Mouse (Mus musculus) neural tube, embryonic 14.5 days (tissue): ENCODE results near the gene Eva1b. TPM values are rescaled to one million over a fixed set of nuclear protein-coding genes. Genes with fewer than 3 reads are reported as not detected.
"Not testable (repeated sequence)": the region's sequence is repeated elsewhere in the genome, so short reads cannot be mapped to it uniquely, and the experiment has no call there.

ENCODE experiments used
- ATAC-seq: fragments of 200-750 bp; cut with Nextera tagmentation; 2 replicates; pipeline ENCODE4 v1.8.0; 2017; ENCODE audit warnings: low read depth, mild to moderate bottlenecking, moderate TSS enrichment, moderate library complexity
- H3K27ac ChIP-seq: fragments of 300-500 bp; sonication (generic); 2 replicates; pipeline ENCODE4 v1.5.1; 2014; ENCODE audit warnings: low read depth, mild to moderate bottlenecking, control low read depth, low read length, moderate library complexity, mixed read lengths
- H3K27me3 ChIP-seq: fragments of 300-500 bp; sonication (generic); 2 replicates; pipeline ENCODE4 v1.6.1; 2014; ENCODE audit warnings: low read length; ENCODE audit not compliant: control insufficient read depth, insufficient read depth
- H3K36me3 ChIP-seq: fragments of 300-500 bp; sonication (generic); 2 replicates; pipeline ENCODE4 v1.6.1; 2014; ENCODE audit warnings: low read length, mixed read lengths; ENCODE audit not compliant: control insufficient read depth, insufficient read depth
- H3K4me1 ChIP-seq: fragments of 300-500 bp; sonication (generic); 2 replicates; pipeline ENCODE4 v1.6.1; 2014; ENCODE audit warnings: low read length; ENCODE audit not compliant: control insufficient read depth, insufficient read depth
- H3K4me2 ChIP-seq: fragments of 300-500 bp; sonication (generic); 2 replicates; pipeline ENCODE4 v1.6.1; 2014; ENCODE audit warnings: mild to moderate bottlenecking, low read depth, low read length, control low read depth
- H3K4me3 ChIP-seq: fragments of 300-500 bp; sonication (generic); 2 replicates; pipeline ENCODE4 v1.5.1; 2014; ENCODE audit warnings: low read depth, low read length, control low read depth, mixed read lengths
- H3K9ac ChIP-seq: fragments of 300-500 bp; sonication (generic); replicated peaks from 2 replicates; pipeline ENCODE4 v1.6.1; 2014; ENCODE audit warnings: low read depth, mild to moderate bottlenecking, control low read depth, low read length, mixed read lengths
- H3K9me3 ChIP-seq: fragments of 300-500 bp; sonication (generic); 2 replicates; pipeline ENCODE4 v1.6.1; 2016; ENCODE audit warnings: low read length; ENCODE audit not compliant: control insufficient read depth
- WGBS: fragments of 180-500 bp; shearing (Covaris S2); extraction: QIAGEN DNeasy Blood & Tissue Kit; methylation state at CpG from one replicate; pipeline ENCODE4 v1.1.7; 2014; 5-methylcytosine and 5-hydroxymethylcytosine counted together
- polyA plus RNA-seq: library from polyadenylated mRNA; unstranded; fragments of >200 nt; fragmentation: Nextera tagmentation; extraction: Ambion mirVana; gene quantifications from 2 replicates; pipeline ENCODE4 v1.2.1, GENCODE M21; 2014

Eva1b gene
- polyA plus RNA-seq, 1 experiment from 2014 or later: 5.4 TPM

DNA sequence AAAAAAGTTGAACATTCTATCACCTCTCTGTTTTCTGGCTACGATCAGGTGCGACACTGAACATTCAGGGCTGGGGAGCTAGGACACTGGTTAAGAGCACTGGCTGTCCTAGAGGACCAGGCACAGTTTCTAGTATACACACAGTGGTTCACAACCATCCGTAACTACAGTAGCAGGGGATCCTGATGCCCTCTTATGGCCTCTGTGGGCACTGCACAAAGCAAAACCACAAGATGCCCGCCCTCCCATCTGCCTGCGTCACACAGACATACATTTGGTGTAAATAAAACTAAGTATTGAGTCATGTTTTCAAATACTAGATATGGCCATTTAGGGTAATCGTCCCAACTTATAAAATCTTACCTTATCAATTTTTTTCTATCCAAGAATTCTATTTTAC, 10.0 kb downstream of the Eva1b start:
- H3K27ac ChIP-seq: no peak overlapping the region
- H3K4me1 ChIP-seq: no peaks in the 10 kb centered on the region
- H3K27me3 ChIP-seq: no peaks in the 10 kb centered on the region
- no peak for ATAC-seq
- 93% methylated on average over 6 of the region's 6 CpGs for WGBS
- H3K4me2 ChIP-seq: no peak overlapping the region
- H3K36me3 ChIP-seq: no peaks in the 10 kb centered on the region
- no peak overlapping the region for H3K4me3 ChIP-seq
- no peaks in the 10 kb centered on the region for H3K9me3 ChIP-seq
- no peak overlapping the region for H3K9ac ChIP-seq

DNA sequence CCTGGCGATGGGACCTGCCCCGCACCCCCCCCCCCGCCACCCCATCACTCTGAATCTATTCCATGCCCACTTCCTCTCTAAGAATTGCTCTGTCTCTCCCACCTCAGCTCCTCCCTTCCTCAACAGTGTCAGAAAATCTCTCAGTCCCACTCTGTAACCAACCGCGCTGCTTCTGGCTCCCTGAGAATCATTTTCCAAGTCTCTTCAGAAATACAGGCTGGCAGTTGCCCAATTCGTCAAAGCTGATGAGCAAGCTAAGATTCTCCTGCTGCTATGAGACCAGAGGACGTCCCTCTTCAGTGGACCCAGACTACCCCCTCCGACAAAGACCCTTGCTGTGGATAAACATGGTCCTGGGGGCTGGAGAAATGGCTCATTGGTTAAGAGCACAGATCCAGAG, 11.9 kb downstream of the Eva1b start:
- Histone ChIP-seq H3K36me3 (no peaks in the 10 kb centered on the region), H3K9me3 (no peaks in the 10 kb centered on the region), H3K27ac (no peak overlapping the region), H3K9ac (no peak overlapping the region), H3K4me2 (no peak overlapping the region), H3K4me3 (no peak overlapping the region), H3K4me1 (no peaks in the 10 kb centered on the region), H3K27me3 (no peaks in the 10 kb centered on the region)
- WGBS: 68% methylated on average over 8 of the region's 8 CpGs
- ATAC-seq: no peak

DNA sequence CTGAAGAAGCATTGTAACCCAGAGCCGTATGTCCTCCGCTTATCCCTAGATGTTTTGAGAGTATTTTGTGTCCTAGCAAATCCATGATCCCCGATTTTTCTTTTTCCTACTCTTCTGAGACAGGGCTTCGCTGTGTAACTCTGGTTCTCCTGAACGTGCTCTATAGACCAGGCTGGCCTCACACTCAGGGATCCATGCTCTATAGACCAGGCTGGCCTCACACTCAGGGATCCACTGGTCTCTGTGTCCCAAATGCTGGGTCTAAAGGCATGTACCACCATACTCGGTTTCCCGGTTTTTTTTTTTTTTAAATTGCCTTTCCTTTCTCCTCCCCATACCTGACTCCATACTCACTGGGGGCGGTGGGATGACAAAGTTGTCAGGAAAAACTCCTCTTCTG, 13.4 kb downstream of the Eva1b start:
- Histone ChIP-seq H3K9me3 (no peaks in the 10 kb centered on the region), H3K9ac (no peak overlapping the region), H3K4me2 (no peak overlapping the region), H3K4me1 (no peaks in the 10 kb centered on the region), H3K36me3 (peaks cover 4% of the 10 kb centered on the region), H3K4me3 (no peak overlapping the region), H3K27ac (no peak overlapping the region), H3K27me3 (no peaks in the 10 kb centered on the region)
- 90% methylated on average over 8 of the region's 8 CpGs for WGBS
- no peak for ATAC-seq

DNA sequence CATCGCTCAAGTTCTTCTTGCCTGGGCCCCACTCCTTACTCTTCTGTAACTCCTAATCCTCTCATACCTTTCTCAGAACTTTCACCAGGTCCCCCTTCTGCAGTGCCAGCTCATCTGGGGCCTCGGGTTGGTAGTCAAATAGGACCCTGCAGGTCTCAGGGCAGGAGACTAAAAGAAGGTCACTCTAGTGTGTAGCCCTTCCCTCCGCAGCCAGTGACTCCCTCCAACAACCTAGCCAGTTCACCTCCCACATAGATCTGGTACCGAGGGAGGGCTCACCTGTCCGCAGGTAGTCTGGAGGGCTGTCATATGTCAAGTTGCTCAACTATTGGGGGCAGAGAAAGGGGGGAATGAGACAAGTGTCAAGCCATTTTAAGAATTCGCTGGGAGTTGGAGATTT, 13.9 kb downstream of the Eva1b start:
- H3K4me2 ChIP-seq: no peak overlapping the region
- 94% methylated on average over 6 of the region's 6 CpGs for WGBS

DNA sequence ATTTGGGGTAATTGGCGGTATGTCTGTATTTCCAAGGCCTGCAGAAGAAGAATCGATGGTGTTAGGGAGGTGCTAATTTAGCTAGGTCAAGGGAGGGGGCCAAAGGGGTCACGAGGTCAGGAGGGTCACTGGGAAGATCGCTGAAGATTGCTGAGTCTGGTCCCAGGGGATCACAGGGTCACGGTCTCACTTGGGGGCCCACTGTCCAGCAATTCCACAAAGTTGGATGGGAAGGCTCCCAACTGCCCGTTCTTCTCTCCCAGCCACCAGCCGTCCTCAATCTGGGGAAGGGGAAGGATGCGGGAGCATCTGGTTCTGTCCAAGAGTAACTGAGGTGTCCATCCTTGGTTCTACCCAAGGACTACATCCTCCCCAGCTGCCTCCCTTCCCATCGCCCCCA, 14.4 kb downstream of the Eva1b start:
- no peak overlapping the region for H3K9ac ChIP-seq
- peaks cover 14% of the 10 kb centered on the region for H3K36me3 ChIP-seq
- no peak overlapping the region for H3K27ac ChIP-seq
- H3K4me3 ChIP-seq: no peak overlapping the region
- 70% methylated on average over 9 of the region's 9 CpGs for WGBS
- ATAC-seq: no peak; the same call in 1 of the 2 replicates
- H3K4me1 ChIP-seq: no peaks in the 10 kb centered on the region
- no peaks in the 10 kb centered on the region for H3K9me3 ChIP-seq
- H3K27me3 ChIP-seq: no peaks in the 10 kb centered on the region
- H3K4me2 ChIP-seq: peak overlapping the region; percentile 89

More for the DNA sequence above, 13.9 kb downstream of the Eva1b start:
- no peak for ATAC-seq
- Histone ChIP-seq H3K27me3 (no peaks in the 10 kb centered on the region), H3K4me3 (no peak overlapping the region), H3K9me3 (no peaks in the 10 kb centered on the region), H3K4me1 (no peaks in the 10 kb centered on the region), H3K36me3 (peaks cover 9% of the 10 kb centered on the region), H3K27ac (no peak overlapping the region), H3K9ac (no peak overlapping the region)

DNA sequence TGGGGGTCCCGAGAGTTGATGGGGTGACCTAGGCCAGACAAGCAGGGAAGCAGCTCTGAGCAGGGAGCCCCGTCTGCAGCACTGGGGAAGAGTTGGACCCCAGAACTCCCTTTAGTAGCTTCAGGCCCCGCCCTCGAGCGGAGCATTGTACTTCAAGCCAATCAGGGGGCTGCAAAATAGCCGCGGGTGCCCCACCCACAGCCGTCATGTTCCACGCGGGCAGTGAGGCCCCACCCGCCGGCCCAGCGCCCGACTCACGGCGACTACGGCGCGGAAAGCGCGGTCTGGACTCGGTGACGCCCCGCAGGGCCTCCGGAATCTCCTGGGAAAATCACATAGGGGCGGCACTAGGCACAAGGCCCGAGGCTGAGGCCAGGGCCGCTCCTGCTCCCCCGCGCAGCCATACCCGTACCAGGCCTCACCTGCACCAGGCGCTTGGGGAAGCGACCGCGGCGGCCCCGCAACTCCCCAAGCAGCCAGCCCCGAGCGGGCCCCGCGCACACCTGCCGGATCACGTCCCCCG, 15.1 kb downstream of the Eva1b start:
- Histone ChIP-seq H3K27me3 (no peaks in the 10 kb centered on the region), H3K27ac (no peak overlapping the region), H3K9me3 (no peaks in the 10 kb centered on the region), H3K4me2 (peak overlapping the region; percentile 89), H3K9ac (peak overlapping the region; percentile 50), H3K36me3 (peaks cover 16% of the 10 kb centered on the region), H3K4me3 (peak overlapping the region; percentile 39), H3K4me1 (no peaks in the 10 kb centered on the region)
- 1% methylated on average over 44 of the region's 44 CpGs for WGBS
- peak; percentile 86 for ATAC-seq

DNA sequence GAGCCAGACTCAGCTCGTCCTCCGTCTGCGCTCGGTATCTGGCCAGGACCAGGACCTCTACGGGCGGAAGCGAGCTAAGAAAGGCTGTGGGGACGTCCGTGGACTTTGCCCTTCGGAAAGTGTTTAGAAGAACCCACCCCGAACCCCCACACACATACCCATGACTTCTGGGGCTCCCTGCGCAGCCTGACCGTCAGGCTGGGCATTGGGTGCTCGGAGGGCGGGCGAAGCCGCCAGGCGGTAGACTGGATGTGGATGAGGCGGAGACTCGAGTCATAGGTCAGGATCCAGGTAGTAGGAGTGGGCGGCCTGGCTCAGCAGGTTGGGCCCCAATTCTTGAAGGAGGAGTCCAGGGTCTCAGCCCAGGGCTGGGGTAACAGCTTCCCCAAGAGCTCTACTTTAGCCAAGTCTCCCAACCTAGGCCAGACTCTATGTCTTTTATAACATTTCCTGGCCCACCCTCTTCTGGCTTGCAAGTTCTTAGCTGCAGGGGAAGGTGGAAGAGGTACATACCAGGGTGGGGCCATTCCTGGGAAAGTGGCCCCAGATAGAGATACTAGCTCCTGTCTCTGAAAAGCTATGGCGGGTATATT, 15.6 kb downstream of the Eva1b start, which contains the start of gene Sh3d21:
Gene Sh3d21 (minus strand): TSS at position 425 of the 593 bp plus-strand sequence.
- 7% methylated on average over 22 of the region's 22 CpGs for WGBS
- ATAC-seq: peak; percentile 10

DNA sequence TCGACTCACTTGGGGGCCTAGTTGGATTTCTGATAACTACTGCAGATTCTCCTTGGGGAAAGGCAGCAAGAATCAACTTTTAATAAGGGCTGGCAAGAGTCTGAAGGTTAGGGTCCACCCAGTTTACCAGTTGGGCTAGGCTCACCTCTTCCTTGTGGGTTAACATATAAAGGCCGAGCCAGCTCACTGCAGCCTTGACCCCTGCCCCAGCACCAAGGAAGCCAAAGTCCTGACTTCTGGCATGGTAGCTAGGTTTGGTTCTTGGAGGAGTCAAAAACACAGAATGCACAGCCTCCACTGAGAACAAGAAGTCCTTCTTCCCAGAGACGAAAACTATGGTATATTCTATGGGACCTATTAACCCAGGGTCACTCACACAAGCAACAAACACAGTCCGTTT, 16.1 kb downstream of the Eva1b start:
- Histone ChIP-seq H3K9me3 (no peaks in the 10 kb centered on the region), H3K27me3 (no peaks in the 10 kb centered on the region), H3K9ac (no peak overlapping the region), H3K4me3 (no peak overlapping the region), H3K4me1 (no peaks in the 10 kb centered on the region), H3K27ac (no peak overlapping the region), H3K4me2 (no peak overlapping the region), H3K36me3 (peaks cover 16% of the 10 kb centered on the region)
- no peak for ATAC-seq
- WGBS: 67% methylated on average over 4 of the region's 4 CpGs

More for the DNA sequence above, 15.6 kb downstream of the Eva1b start, which contains the start of gene Sh3d21:
- H3K36me3 ChIP-seq: peaks cover 16% of the 10 kb centered on the region
- H3K4me3 ChIP-seq: peak within 1 kb of the TSS; percentile 39
- H3K9ac ChIP-seq: peak within 1 kb of the TSS; percentile 50
- H3K9me3 ChIP-seq: no peaks in the 10 kb centered on the region
- no peaks in the 10 kb centered on the region for H3K4me1 ChIP-seq
- peak within 1 kb of the TSS; percentile 89 for H3K4me2 ChIP-seq
- H3K27ac ChIP-seq: no peak within 1 kb of the TSS
- H3K27me3 ChIP-seq: no peaks in the 10 kb centered on the region

DNA sequence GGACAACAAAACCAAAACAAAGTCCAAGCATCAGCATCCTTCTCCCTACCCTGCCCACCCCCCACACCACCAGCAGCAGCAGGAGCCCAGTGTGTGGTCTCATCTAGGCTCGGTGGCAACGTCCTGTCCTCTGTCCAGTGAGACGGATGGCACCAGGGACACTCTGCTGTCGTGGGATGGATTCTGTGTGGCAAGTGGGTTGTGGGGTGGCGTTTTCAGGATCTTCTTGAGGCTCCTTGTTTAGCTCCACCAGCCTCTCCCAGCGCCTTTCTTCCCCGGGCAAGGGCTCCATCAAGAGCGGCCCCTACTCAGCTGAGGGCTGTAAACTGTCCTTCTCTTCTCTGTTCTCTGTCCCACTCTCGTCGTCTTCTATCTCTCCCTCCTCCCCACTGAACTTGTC, 17.5 kb downstream of the Eva1b start:
- H3K36me3 ChIP-seq: peaks cover 27% of the 10 kb centered on the region
- not testable (repeated sequence) for H3K27me3 ChIP-seq, H3K4me3 ChIP-seq, H3K27ac ChIP-seq, H3K4me1 ChIP-seq, H3K9ac ChIP-seq, H3K4me2 ChIP-seq, ATAC-seq, H3K9me3 ChIP-seq
- 73% methylated on average over 8 of the region's 10 CpGs for WGBS
